Mouse (Mus musculus) liver, embryonic 14.5 days (tissue): ENCODE data around the gene Olfr347.

Experiments
- CTCF ChIP-seq: IDR thresholded peaks from 2 replicates; pipeline ENCODE4 v1.5.1; 2016; ENCODE audit warnings: antibody characterized with exemption, low read depth, control low read depth
- EP300 ChIP-seq: IDR thresholded peaks from 2 replicates; pipeline ENCODE4 v1.6.1; 2016; ENCODE audit warnings: antibody characterized with exemption, low read depth

- TF ChIP-seq EP300 = no peak
- no peak for TF ChIP-seq CTCF
Observed at GRCm38 (mm10) chr2:36736226-36736625, 4.5 kb downstream of the Olfr347 start.
